Mouse (Mus musculus): ENCODE measurements around the gene Glod4. TPM values are rescaled to one million over a fixed set of nuclear protein-coding genes. Genes with fewer than 3 reads are reported as not detected.
A peak's percentile ranks its signal among the peaks of the same experiment; 100 is the strongest.

Gene Glod4
- polyA plus RNA-seq, 1 experiment from 2014 or later = 125 TPM

GRCm38 (mm10) chr11:76262611-76263351 lies 19.3 kb upstream of the Glod4 start:
- Histone ChIP-seq H3K4me3 (ENCODE audit: low read depth, low read length) (no peak overlapping the region), H3K36me3 (ENCODE audit: control insufficient read depth, insufficient read depth, low read length) (no peaks in the 10 kb centered on the region; the same call in 1 of the 2 replicates), H3K9me3 (ENCODE audit: control insufficient read depth, low read length) (no peaks in the 10 kb centered on the region), H3K9ac (ENCODE audit: low read length) (peak overlapping the region; percentile 27), H3K4me2 (ENCODE audit: low read depth, low read length, severe bottlenecking) (no peak overlapping the region), H3K27ac (ENCODE audit: low read depth, low read length) (no peak overlapping the region), H3K27me3 (ENCODE audit: control insufficient read depth, insufficient read depth, low read length) (no peaks in the 10 kb centered on the region), H3K4me1 (replicated peaks; ENCODE audit: control insufficient read depth, insufficient read depth, low read length) (peaks cover 40% of the 10 kb centered on the region)
- WGBS = 10% methylated on average over 19 of the region's 19 CpGs
- peak; percentile 72 for DNase-seq (ENCODE audit: low spot score)
- peak; percentile 35; the same call in 1 of the 2 replicates for ATAC-seq (replicated peaks; ENCODE audit: low FRiP score)

GRCm38 (mm10) chr11:76261224-76261623 lies 17.7 kb upstream of the Glod4 start:
- peaks cover 34% of the 10 kb centered on the region for H3K4me1 ChIP-seq (replicated peaks; ENCODE audit: control insufficient read depth, insufficient read depth, low read length)
- no peak overlapping the region for H3K27ac ChIP-seq (ENCODE audit: low read depth, low read length)
- WGBS = 65% methylated on average over 12 of the region's 12 CpGs
- H3K9me3 ChIP-seq (ENCODE audit: control insufficient read depth, low read length) = no peaks in the 10 kb centered on the region
- no peak overlapping the region for H3K4me3 ChIP-seq (ENCODE audit: low read depth, low read length)
- no peak for DNase-seq (ENCODE audit: low spot score)
- H3K27me3 ChIP-seq (ENCODE audit: control insufficient read depth, insufficient read depth, low read length) = no peaks in the 10 kb centered on the region
- H3K36me3 ChIP-seq (ENCODE audit: control insufficient read depth, insufficient read depth, low read length) = no peaks in the 10 kb centered on the region; the same call in 1 of the 2 replicates
- H3K9ac ChIP-seq (ENCODE audit: low read length) = no peak overlapping the region
- H3K4me2 ChIP-seq (ENCODE audit: low read depth, low read length, severe bottlenecking) = no peak overlapping the region
- no peak for ATAC-seq (replicated peaks; ENCODE audit: low FRiP score)

GRCm38 (mm10) chr11:76260208-76261050 lies 16.9 kb upstream of the Glod4 start:
- Histone ChIP-seq H3K4me3 (ENCODE audit: low read depth, low read length) (no peak overlapping the region), H3K9me3 (ENCODE audit: control insufficient read depth, low read length) (no peaks in the 10 kb centered on the region), H3K4me2 (ENCODE audit: low read depth, low read length, severe bottlenecking) (no peak overlapping the region), H3K27me3 (ENCODE audit: control insufficient read depth, insufficient read depth, low read length) (no peaks in the 10 kb centered on the region), H3K27ac (ENCODE audit: low read depth, low read length) (peak overlapping the region; percentile 39), H3K36me3 (ENCODE audit: control insufficient read depth, insufficient read depth, low read length) (no peaks in the 10 kb centered on the region; the same call in 1 of the 2 replicates), H3K9ac (ENCODE audit: low read length) (peak overlapping the region; percentile 29; the same call in 1 of the 2 replicates), H3K4me1 (replicated peaks; ENCODE audit: control insufficient read depth, insufficient read depth, low read length) (peaks cover 33% of the 10 kb centered on the region)
- WGBS = 38% methylated on average over 10 of the region's 10 CpGs
- DNase-seq (ENCODE audit: low spot score) = no peak
- ATAC-seq (replicated peaks; ENCODE audit: low FRiP score) = no peak

DNA sequence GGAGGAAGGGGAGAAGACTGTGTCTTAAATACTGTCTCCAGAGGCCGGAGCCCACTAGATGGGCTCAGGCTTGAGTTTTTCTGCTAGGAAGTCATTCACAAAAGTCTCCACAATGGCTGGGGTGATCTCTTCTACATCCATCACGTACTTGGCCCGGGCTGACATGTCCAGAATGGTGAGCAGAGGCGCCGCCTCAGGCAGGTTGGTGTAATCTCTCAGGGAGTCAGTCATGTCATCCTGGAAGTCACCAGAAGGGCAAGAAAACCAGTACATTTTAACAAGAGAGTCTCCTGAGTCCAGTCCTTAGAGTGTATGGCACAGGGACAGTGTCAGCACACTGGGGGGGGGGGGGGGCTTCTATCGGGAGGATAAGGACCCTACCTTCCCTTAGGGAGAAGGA lies 15.0 kb upstream of the Glod4 start:
- Histone ChIP-seq H3K4me1 (replicated peaks; ENCODE audit: control insufficient read depth, insufficient read depth, low read length) (peaks cover 36% of the 10 kb centered on the region), H3K27ac (ENCODE audit: low read depth, low read length) (no peak overlapping the region), H3K4me2 (ENCODE audit: low read depth, low read length, severe bottlenecking) (no peak overlapping the region), H3K36me3 (ENCODE audit: control insufficient read depth, insufficient read depth, low read length) (no peaks in the 10 kb centered on the region; the same call in 1 of the 2 replicates), H3K9me3 (ENCODE audit: control insufficient read depth, low read length) (no peaks in the 10 kb centered on the region), H3K4me3 (ENCODE audit: low read depth, low read length) (no peak overlapping the region), H3K27me3 (ENCODE audit: control insufficient read depth, insufficient read depth, low read length) (no peaks in the 10 kb centered on the region), H3K9ac (ENCODE audit: low read length) (no peak overlapping the region)
- WGBS = 88% methylated on average over 6 of the region's 6 CpGs
- ATAC-seq (replicated peaks; ENCODE audit: low FRiP score) (no peak), DNase-seq (ENCODE audit: low spot score) (no peak)

- H3K4me3 ChIP-seq (ENCODE audit: low read depth, low read length) = no peak overlapping the region
- no peak overlapping the region for H3K4me2 ChIP-seq (ENCODE audit: low read depth, low read length, severe bottlenecking)
- H3K27me3 ChIP-seq (ENCODE audit: control insufficient read depth, insufficient read depth, low read length) = no peaks in the 10 kb centered on the region
- H3K9ac ChIP-seq (ENCODE audit: low read length) = no peak overlapping the region
- ATAC-seq (replicated peaks; ENCODE audit: low FRiP score) (no peak), DNase-seq (ENCODE audit: low spot score) (no peak)
- WGBS = 80% methylated on average over 4 of the region's 4 CpGs
- peaks cover 26% of the 10 kb centered on the region for H3K4me1 ChIP-seq (replicated peaks; ENCODE audit: control insufficient read depth, insufficient read depth, low read length)
- no peaks in the 10 kb centered on the region for H3K9me3 ChIP-seq (ENCODE audit: control insufficient read depth, low read length)
- H3K36me3 ChIP-seq (ENCODE audit: control insufficient read depth, insufficient read depth, low read length) = no peaks in the 10 kb centered on the region; the same call in 1 of the 2 replicates
- no peak overlapping the region for H3K27ac ChIP-seq (ENCODE audit: low read depth, low read length)
Observed at GRCm38 (mm10) chr11:76257386-76257785, 13.9 kb upstream of the Glod4 start.

GRCm38 (mm10) chr11:76256129-76256528 lies 12.6 kb upstream of the Glod4 start:
- Histone ChIP-seq H3K9me3 (ENCODE audit: control insufficient read depth, low read length) (no peaks in the 10 kb centered on the region), H3K4me1 (replicated peaks; ENCODE audit: control insufficient read depth, insufficient read depth, low read length) (peaks cover 16% of the 10 kb centered on the region), H3K9ac (ENCODE audit: low read length) (no peak overlapping the region), H3K27ac (ENCODE audit: low read depth, low read length) (0 out of 2 replicates have a peak overlapping the region, but pooled peaks have one; percentile 6), H3K4me2 (ENCODE audit: low read depth, low read length, severe bottlenecking) (no peak overlapping the region), H3K27me3 (ENCODE audit: control insufficient read depth, insufficient read depth, low read length) (no peaks in the 10 kb centered on the region), H3K4me3 (ENCODE audit: low read depth, low read length) (no peak overlapping the region), H3K36me3 (ENCODE audit: control insufficient read depth, insufficient read depth, low read length) (no peaks in the 10 kb centered on the region; the same call in 1 of the 2 replicates)
- no peak for ATAC-seq (replicated peaks; ENCODE audit: low FRiP score)
- DNase-seq (ENCODE audit: low spot score) = no peak
- WGBS = 68% methylated on average over 5 of the region's 5 CpGs

DNA sequence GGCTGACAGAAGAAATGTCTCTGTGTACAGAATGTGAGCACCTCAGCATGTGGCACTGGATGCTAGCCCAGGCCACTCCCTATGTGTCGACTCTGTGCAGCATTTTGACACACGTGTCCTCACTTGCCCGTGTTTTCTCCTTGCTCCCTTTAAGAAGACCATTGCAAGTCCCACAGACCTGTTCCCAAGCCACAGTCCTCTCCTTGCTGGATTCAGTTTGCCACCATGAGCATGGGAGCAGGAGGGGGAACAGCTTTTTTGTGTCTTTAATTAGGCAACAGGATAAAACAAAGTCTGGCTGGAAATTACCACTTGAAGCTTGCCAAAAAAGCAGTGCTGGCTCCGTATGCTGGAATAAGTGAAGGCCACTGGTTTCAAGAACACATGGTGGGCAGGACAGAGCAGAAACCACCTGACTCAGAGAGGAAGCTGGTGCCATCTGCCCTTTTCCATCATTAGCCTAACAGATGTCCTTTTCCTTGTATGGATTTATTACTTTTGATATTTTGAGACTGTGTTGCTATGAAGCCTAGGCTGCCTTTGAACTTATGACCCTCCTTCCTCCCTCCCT lies 12.0 kb upstream of the Glod4 start:
- Histone ChIP-seq H3K4me2 (ENCODE audit: low read depth, low read length, severe bottlenecking) (no peak overlapping the region), H3K4me1 (replicated peaks; ENCODE audit: control insufficient read depth, insufficient read depth, low read length) (peaks cover 11% of the 10 kb centered on the region), H3K27me3 (ENCODE audit: control insufficient read depth, insufficient read depth, low read length) (no peaks in the 10 kb centered on the region), H3K27ac (ENCODE audit: low read depth, low read length) (no peak overlapping the region), H3K9ac (ENCODE audit: low read length) (no peak overlapping the region), H3K9me3 (ENCODE audit: control insufficient read depth, low read length) (no peaks in the 10 kb centered on the region), H3K36me3 (ENCODE audit: control insufficient read depth, insufficient read depth, low read length) (no peaks in the 10 kb centered on the region; the same call in 1 of the 2 replicates), H3K4me3 (ENCODE audit: low read depth, low read length) (no peak overlapping the region)
- ATAC-seq (replicated peaks; ENCODE audit: low FRiP score) = no peak
- WGBS = 72% methylated on average over 4 of the region's 4 CpGs
- DNase-seq (ENCODE audit: low spot score) = no peak

DNA sequence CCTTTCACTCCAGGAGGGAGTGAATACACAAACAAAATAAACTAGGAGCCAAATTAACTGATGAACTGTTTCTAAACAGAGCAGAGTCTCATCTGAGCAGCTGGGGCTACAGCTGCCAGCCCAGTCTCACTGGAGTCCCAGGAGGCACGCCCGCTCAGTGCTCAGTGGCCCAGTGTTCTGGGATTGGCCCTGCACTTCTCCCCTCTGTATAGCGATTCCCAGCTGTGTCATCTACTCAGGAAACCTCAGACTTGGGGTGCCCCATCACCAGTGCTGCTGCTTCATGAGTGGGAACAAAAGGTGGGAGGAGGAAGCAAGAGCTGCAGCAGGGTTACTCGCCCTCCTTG lies 10.4 kb upstream of the Glod4 start:
- WGBS = 76% methylated on average over 4 of the region's 4 CpGs
- no peaks in the 10 kb centered on the region; the same call in 1 of the 2 replicates for H3K36me3 ChIP-seq (ENCODE audit: control insufficient read depth, insufficient read depth, low read length)
- DNase-seq (ENCODE audit: low spot score) = no peak

More for the DNA sequence above, 10.4 kb upstream of the Glod4 start:
- no peak for ATAC-seq (replicated peaks; ENCODE audit: low FRiP score)
- Histone ChIP-seq H3K9me3 (ENCODE audit: control insufficient read depth, low read length) (no peaks in the 10 kb centered on the region), H3K4me3 (ENCODE audit: low read depth, low read length) (no peak overlapping the region), H3K9ac (ENCODE audit: low read length) (no peak overlapping the region), H3K27ac (ENCODE audit: low read depth, low read length) (peak overlapping the region; percentile 7; the same call in 1 of the 2 replicates), H3K4me2 (ENCODE audit: low read depth, low read length, severe bottlenecking) (no peak overlapping the region), H3K4me1 (replicated peaks; ENCODE audit: control insufficient read depth, insufficient read depth, low read length) (peaks cover 5% of the 10 kb centered on the region; the same call in 1 of the 2 replicates), H3K27me3 (ENCODE audit: control insufficient read depth, insufficient read depth, low read length) (no peaks in the 10 kb centered on the region)

Measured in forebrain, embryonic 11.5 days (tissue).